Mouse (Mus musculus) ovary, postnatal 14 days (tissue): Measurements from ENCODE around the gene Aff1.

Experiments
- DNase-seq: peaks from one replicate; pipeline ENCODE4 v3.0.0; 2022; ENCODE audit warnings: low spot score

Aff1 gene

GRCm38 (mm10) chr5:103772252-103772651 is 80.1 kb downstream of the Aff1 start:
- no peak for DNase-seq

GRCm38 (mm10) chr5:103773100-103773552 is 81.0 kb downstream of the Aff1 start:
- DNase-seq = no peak

- DNase-seq = no peak
Observed at GRCm38 (mm10) chr5:103774703-103775333, 82.6 kb downstream of the Aff1 start.

- DNase-seq = no peak
Observed at GRCm38 (mm10) chr5:103775429-103775828, 83.3 kb downstream of the Aff1 start.

- DNase-seq = no peak
Observed at GRCm38 (mm10) chr5:103776842-103777241, 84.7 kb downstream of the Aff1 start.

GRCm38 (mm10) chr5:103777446-103777845 is 85.3 kb downstream of the Aff1 start:
- DNase-seq = no peak

GRCm38 (mm10) chr5:103778314-103779117 is 86.3 kb downstream of the Aff1 start:
- no peak for DNase-seq

GRCm38 (mm10) chr5:103779836-103780235 is 87.7 kb downstream of the Aff1 start:
- DNase-seq = no peak

- no peak for DNase-seq
Observed at GRCm38 (mm10) chr5:103780266-103780665, 88.1 kb downstream of the Aff1 start.

- DNase-seq = no peak
Observed at GRCm38 (mm10) chr5:103780836-103781235, 88.7 kb downstream of the Aff1 start.

- no peak for DNase-seq
Observed at GRCm38 (mm10) chr5:103783086-103783668, 91.0 kb downstream of the Aff1 start.

GRCm38 (mm10) chr5:103786096-103786495 is 93.9 kb downstream of the Aff1 start:
- no peak for DNase-seq

- DNase-seq = no peak
Observed at GRCm38 (mm10) chr5:103788476-103788875, 96.3 kb downstream of the Aff1 start.

GRCm38 (mm10) chr5:103788976-103789375 is 96.8 kb downstream of the Aff1 start:
- DNase-seq = no peak

- DNase-seq = no peak
Observed at GRCm38 (mm10) chr5:103789619-103790116, 97.5 kb downstream of the Aff1 start.

- no peak for DNase-seq
Observed at GRCm38 (mm10) chr5:103791741-103792140, 99.6 kb downstream of the Aff1 start.

- no peak for DNase-seq
Observed at GRCm38 (mm10) chr5:103795121-103795520, 102.9 kb downstream of the Aff1 start.

GRCm38 (mm10) chr5:103796035-103796434 is 103.9 kb downstream of the Aff1 start:
- no peak for DNase-seq

- no peak for DNase-seq
Observed at GRCm38 (mm10) chr5:103797774-103798173, 105.6 kb downstream of the Aff1 start.

GRCm38 (mm10) chr5:103799438-103799837 is 107.3 kb downstream of the Aff1 start:
- no peak for DNase-seq

- no peak for DNase-seq
Observed at GRCm38 (mm10) chr5:103800009-103800408, 107.8 kb downstream of the Aff1 start.

GRCm38 (mm10) chr5:103803386-103803785 is 111.2 kb downstream of the Aff1 start:
- DNase-seq = no peak
